Mouse (Mus musculus) kidney, adult 2 months (tissue): ENCODE results near the gene Foxo3. TPM values are rescaled to one million over a fixed set of nuclear protein-coding genes. Genes with fewer than 3 reads are reported as not detected.
A peak's percentile ranks its signal among the peaks of the same experiment; 100 is the strongest.

ENCODE experiments used
- DNase-seq: peaks from one replicate; pipeline ENCODE4 v3.0.0; 2021
- H3K27ac ChIP-seq: fragments of 200-500 bp; 2 replicates; pipeline ENCODE4 v1.5.1; 2012; ENCODE audit warnings: low read depth, low read length, control low read depth, inconsistent platforms; ENCODE audit not compliant: insufficient read depth
- H3K27me3 ChIP-seq: fragments of 200-500 bp; replicated peaks from 2 replicates; pipeline ENCODE4 v1.6.1; 2012; ENCODE audit warnings: mild to moderate bottlenecking, moderate library complexity, low read length, inconsistent platforms; ENCODE audit not compliant: control insufficient read depth, insufficient read depth
- H3K36me3 ChIP-seq: fragments of 200-500 bp; 2 replicates; pipeline ENCODE4 v1.6.1; 2012; ENCODE audit warnings: mild to moderate bottlenecking, moderate library complexity, low read length, inconsistent platforms; ENCODE audit not compliant: control insufficient read depth, insufficient read depth
- H3K4me1 ChIP-seq: fragments of 200-500 bp; 2 replicates; pipeline ENCODE4 v1.6.1; 2011; ENCODE audit warnings: low read length; ENCODE audit not compliant: control insufficient read depth, insufficient read depth
- H3K4me3 ChIP-seq: fragments of 200-500 bp; 2 replicates; pipeline ENCODE4 v1.5.1; 2011; ENCODE audit warnings: mild to moderate bottlenecking, low read depth, low read length, control low read depth; ENCODE audit not compliant: insufficient read depth
- CTCF ChIP-seq: fragments of 200-500 bp; conservative IDR thresholded peaks from 2 replicates; pipeline ENCODE4 v1.5.1; 2011; ENCODE audit warnings: low read depth, mild to moderate bottlenecking, control low read depth, low read length, moderate library complexity, mixed read lengths; ENCODE audit not compliant: insufficient read depth, insufficient read length
- POLR2A ChIP-seq: fragments of 200-500 bp; IDR thresholded peaks from one replicate; pipeline ENCODE4 v1.6.1; 2011; ENCODE audit warnings: low read depth, low read length, control low read depth
- WGBS: fragments of 180-500 bp; shearing (Covaris S2); methylation state at CpG from one replicate; pipeline ENCODE4 v1.1.7; 2018; 5-methylcytosine and 5-hydroxymethylcytosine counted together
- polyA plus RNA-seq: library from polyadenylated mRNA; depleted of rRNA; stranded (reverse); fragments of >200 nt; gene quantifications from 2 replicates; pipeline ENCODE4 v1.2.3, GENCODE M21; 2012

The Foxo3 gene
- polyA plus RNA-seq, 1 experiment: 29.2 TPM

DNA sequence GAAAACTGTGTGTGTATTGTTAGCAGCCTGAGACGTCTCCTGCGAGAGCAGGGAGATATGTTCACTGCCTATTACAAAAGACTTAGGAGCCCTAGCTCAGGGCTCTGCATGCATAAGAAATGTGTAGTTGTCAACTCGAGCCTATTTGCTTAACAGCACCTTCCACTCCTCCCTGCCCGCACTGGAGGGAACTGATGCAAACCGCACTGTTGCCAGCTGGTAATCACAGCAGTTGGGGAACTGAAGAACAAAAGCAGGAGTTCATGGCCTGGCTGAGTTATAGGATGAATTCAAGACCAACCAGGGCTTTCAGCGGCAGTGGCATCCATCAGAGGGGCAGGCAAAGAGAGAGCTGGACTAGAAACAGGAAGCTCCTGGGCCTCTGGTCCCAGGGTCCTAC is 66.7 kb downstream of the Foxo3 start:
- no peaks in the 10 kb centered on the region for H3K27me3 ChIP-seq
- DNase-seq: no peak
- TF ChIP-seq CTCF (no peak), POLR2A (no peak)
- no peak overlapping the region for H3K4me3 ChIP-seq
- H3K4me1 ChIP-seq: peaks cover 16% of the 10 kb centered on the region
- 73% methylated on average over 6 of the region's 6 CpGs for WGBS
- no peaks in the 10 kb centered on the region for H3K36me3 ChIP-seq
- no peak overlapping the region for H3K27ac ChIP-seq

DNA sequence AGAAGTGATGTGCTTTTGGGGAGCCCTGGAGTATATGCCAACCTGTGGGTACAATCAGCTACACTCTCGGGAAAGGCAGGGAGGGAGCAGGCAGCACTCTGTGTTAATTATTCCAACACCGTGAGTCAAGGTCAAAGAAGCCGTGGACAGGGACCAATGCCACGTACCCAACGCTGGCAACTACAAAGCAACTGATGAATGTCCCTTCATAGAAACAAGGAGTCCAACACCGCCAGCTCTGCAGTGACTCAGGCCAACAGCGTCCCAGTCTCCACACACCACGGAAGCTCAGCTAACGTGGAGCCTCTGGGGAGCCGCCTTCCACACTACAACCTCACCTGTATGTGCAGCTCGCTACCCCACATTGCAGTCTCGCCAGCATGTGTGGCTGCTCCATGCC is 68.9 kb downstream of the Foxo3 start:
- no peak overlapping the region for H3K27ac ChIP-seq
- no peak for DNase-seq
- H3K36me3 ChIP-seq: no peaks in the 10 kb centered on the region
- peaks cover 27% of the 10 kb centered on the region for H3K4me1 ChIP-seq
- TF ChIP-seq POLR2A: no peak
- TF ChIP-seq CTCF: no peak
- WGBS: 67% methylated on average over 12 of the region's 12 CpGs
- no peak overlapping the region for H3K4me3 ChIP-seq
- H3K27me3 ChIP-seq: no peaks in the 10 kb centered on the region

DNA sequence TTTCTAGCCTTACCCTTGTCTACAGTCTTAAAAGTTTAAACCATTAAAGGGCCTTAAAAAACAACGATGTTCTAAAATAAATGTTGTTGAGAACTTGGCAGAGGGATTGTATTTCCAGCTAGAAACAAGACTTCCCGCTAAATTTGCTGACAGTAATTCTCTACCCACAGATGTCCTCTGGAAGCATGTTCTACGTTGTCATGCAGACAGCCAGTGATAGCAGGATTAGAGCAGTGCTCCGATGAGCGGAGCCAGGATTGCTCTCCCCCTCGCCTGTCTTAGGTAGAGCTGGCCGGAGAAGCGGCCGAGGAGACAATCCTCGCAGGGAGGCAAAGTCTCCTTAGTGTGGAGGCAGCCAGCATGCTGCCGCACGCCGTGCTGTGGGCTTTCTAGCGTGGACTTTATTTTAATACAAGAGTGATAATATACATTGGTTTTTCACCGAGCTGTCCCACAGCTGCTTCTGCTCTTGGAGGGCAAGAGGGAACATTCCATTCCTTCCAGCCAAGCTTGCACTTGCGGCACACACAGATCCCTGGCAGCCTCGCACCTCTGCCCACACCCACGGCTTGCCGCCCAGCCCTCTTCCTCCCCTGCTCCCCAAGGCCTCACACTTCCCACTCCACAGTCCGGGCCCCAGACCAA is 71.7 kb downstream of the Foxo3 start:
- WGBS: 42% methylated on average over 20 of the region's 20 CpGs
- Histone ChIP-seq H3K4me1 (peaks cover 24% of the 10 kb centered on the region), H3K27me3 (no peaks in the 10 kb centered on the region), H3K4me3 (no peak overlapping the region), H3K27ac (peak overlapping the region; percentile 21; the same call in 1 of the 2 replicates), H3K36me3 (no peaks in the 10 kb centered on the region)
- peak; percentile 40 for DNase-seq
- TF ChIP-seq POLR2A (no peak), CTCF (no peak)

DNA sequence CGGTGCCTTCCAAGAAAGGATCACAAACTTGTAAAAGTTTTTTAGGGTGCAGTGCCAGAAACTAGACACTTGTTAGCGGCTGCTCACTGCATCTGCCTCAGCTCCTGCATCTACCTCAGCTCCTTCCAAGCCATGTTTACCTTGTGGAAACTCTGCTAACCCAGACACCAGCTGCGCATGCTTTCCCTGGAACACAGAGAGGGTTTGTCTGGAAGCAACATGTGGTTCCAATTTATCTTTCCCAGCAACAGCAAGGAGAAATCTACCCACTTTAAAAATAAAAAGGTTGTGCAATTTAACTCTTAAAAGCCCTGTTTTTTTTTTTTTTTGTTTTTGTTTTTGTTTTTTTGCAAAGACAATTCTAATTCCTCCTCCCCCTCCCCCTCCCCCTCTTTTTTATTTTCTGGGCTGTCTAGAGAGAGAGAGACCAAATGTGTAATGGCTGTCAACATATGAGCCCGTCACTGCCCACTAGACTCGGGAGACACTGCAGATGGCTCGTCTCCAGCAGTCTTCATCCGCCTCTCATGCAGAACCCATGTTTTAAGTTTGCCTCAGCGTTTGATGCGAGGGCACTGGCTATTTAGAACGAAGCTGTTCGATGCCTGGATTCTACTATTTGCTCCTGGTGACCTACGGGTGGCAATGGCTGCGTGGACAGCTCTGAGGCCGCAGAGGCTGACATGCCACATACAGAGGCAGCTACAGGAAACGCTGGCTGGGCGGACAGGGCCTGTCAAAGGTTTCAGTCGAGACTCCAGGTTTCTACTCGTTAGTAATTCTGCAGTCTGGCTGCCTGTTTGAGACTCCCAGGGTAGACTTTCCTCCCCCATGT is 73.0 kb downstream of the Foxo3 start:
- H3K27ac ChIP-seq: peak overlapping the region; percentile 44; the same call in 1 of the 2 replicates
- DNase-seq: no peak
- H3K36me3 ChIP-seq: no peaks in the 10 kb centered on the region
- H3K27me3 ChIP-seq: no peaks in the 10 kb centered on the region
- TF ChIP-seq POLR2A (no peak), CTCF (no peak)
- WGBS: 61% methylated on average over 18 of the region's 18 CpGs
- H3K4me3 ChIP-seq: no peak overlapping the region
- peaks cover 24% of the 10 kb centered on the region for H3K4me1 ChIP-seq

DNA sequence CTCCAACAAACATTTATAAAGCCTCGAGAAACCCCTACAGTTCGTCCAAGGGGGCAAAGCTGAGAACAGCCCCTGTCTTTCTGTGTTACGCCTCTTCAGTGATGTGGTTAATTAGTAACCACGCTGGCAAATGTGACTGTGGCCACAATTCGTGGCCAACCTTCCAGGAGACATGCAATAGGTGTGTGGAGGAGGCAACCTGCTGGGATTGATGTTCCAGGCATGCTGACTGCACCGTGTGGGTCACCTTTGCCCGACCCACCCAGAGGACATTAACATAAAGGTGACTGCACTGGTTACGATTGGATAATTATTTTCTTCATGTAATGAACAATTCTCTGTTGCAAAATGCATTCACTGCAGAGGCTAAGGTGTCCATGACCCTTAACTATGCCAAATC is 74.0 kb downstream of the Foxo3 start:
- no peak overlapping the region for H3K4me3 ChIP-seq
- TF ChIP-seq CTCF (no peak), POLR2A (no peak)

DNA sequence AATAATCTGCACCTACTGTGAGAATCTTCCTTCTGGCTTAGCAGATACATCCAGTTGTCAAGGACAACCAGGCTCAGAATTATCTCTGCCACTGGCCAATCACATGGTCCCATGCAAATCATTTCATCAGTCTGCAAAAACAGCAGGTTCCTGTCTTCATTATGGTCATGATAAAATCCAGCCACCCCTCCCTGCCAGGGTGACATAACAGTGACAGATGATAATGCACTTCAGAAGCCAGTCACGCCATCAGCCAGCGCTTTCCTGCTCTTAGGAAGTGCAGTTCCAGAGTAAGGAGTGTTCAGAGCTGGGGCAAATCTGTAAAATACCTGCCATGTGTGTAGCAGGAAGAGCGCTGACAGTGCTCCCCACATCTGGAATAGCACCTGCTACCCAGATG is 77.1 kb downstream of the Foxo3 start:
- Histone ChIP-seq H3K4me3 (no peak overlapping the region), H3K27ac (no peak overlapping the region), H3K36me3 (peaks cover 5% of the 10 kb centered on the region), H3K27me3 (no peaks in the 10 kb centered on the region), H3K4me1 (peaks cover 29% of the 10 kb centered on the region)
- TF ChIP-seq POLR2A: no peak
- no peak for TF ChIP-seq CTCF
- 79% methylated on average over 3 of the region's 3 CpGs for WGBS
- no peak for DNase-seq

More for the DNA sequence above, 74.0 kb downstream of the Foxo3 start:
- Histone ChIP-seq H3K27me3 (no peaks in the 10 kb centered on the region), H3K27ac (peak overlapping the region; percentile 54), H3K4me1 (peaks cover 24% of the 10 kb centered on the region), H3K36me3 (no peaks in the 10 kb centered on the region; the same call in 1 of the 2 replicates)
- DNase-seq: peak; percentile 89
- 22% methylated on average over 8 of the region's 8 CpGs for WGBS

DNA sequence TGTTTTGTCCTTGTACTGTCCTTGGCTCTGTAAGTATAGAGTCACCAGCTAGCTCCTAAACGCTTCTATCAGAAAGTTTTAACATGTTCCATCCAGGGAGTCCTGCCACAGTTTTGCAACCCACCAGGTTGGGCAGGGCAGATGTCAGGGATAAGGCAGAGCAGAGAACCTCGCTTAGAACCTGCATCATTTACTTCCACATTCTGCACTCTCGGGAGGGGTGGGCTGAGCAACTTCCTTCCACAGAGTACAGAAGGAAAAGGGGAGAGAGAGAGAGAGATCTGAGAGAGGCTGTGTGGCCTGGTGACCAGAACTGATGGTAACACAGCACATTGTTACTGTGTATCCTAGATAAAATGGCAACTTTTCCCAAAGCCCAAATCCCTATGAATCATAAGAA is 77.9 kb downstream of the Foxo3 start:
- no peak for DNase-seq
- Histone ChIP-seq H3K4me3 (no peak overlapping the region), H3K36me3 (peaks cover 5% of the 10 kb centered on the region), H3K4me1 (peaks cover 34% of the 10 kb centered on the region), H3K27me3 (no peaks in the 10 kb centered on the region), H3K27ac (no peak overlapping the region)
- WGBS: 78% methylated on average over 3 of the region's 3 CpGs
- TF ChIP-seq POLR2A (no peak), CTCF (no peak)
